Mouse (Mus musculus) MEL (cell line): Measurements from ENCODE around the gene Wdr45b.

ENCODE experiments used
- CTCF ChIP-seq, 3 experiments: IDR thresholded peaks in 2 of 3; conservative IDR thresholded peaks in 1 of 3; 2 replicates each; pipeline ENCODE4 v1.5.1; 2011 to 2012; ENCODE audit warnings: low read length in 3 of 3, low read depth in 2 of 3, mild to moderate bottlenecking in 2 of 3, improper control_type of control experiment in 1 of 3, inconsistent platforms in 1 of 3, mixed read lengths in 1 of 3, moderate library complexity in 1 of 3; ENCODE audit not compliant: control insufficient read depth in 1 of 3, insufficient read depth in 1 of 3, poor library complexity in 1 of 3, severe bottlenecking in 1 of 3
- TCF12 ChIP-seq: IDR thresholded peaks from 2 replicates; pipeline ENCODE4 v1.6.1; 2014; ENCODE audit warnings: low read depth, mild to moderate bottlenecking, inconsistent platforms, low read length, improper control_type of control experiment, moderate library complexity

DNA sequence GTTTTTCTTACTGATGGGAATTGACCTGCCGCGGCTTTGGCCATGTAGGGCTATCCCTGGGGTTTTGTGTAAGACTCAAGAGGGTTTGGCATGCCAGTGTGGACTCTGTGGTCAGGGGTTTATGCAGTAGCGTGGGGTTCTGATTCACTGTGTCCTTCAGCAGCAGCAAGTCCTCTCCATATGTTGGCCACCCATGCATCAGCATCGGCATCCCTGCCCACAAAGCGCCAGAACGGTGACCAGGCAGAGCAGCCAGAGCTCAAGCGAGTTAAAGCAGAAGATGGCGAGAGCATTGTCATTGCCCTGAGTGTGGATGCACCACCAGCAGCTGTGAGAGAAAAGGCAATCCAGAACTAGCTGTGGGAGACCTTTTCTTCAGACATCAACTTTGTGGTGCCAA, 47.6 kb downstream of the Wdr45b start:
- TF ChIP-seq TCF12 (no peak), CTCF (IDR thresholded peaks at IDR 0.05 in 2 of 3, conservative IDR thresholded peaks at IDR 0.05 in 1 of 3; ENCODE audit: control insufficient read depth in 1 of 3, insufficient read depth in 1 of 3, low read depth in 2 of 3, low read length in 3 of 3, poor library complexity in 1 of 3, severe bottlenecking in 1 of 3) (no peak)
